Mouse (Mus musculus) small intestine, adult 2 months (tissue): ENCODE data around the gene Eno1.

ENCODE experiments used
- CTCF ChIP-seq: fragments of 200-500 bp; IDR thresholded peaks from 2 replicates; pipeline ENCODE4 v1.5.1; 2012; ENCODE audit warnings: low read depth, mild to moderate bottlenecking, control low read depth, inconsistent platforms, low read length, moderate library complexity, mixed read lengths; ENCODE audit not compliant: insufficient replicate concordance, insufficient read length; ENCODE audit errors: extremely low read depth
- POLR2A ChIP-seq: fragments of 200-500 bp; IDR thresholded peaks from 2 replicates; pipeline ENCODE4 v1.6.1; 2012; ENCODE audit warnings: low read depth, mild to moderate bottlenecking, control low read depth, inconsistent platforms, low read length, moderate library complexity

- no peak for TF ChIP-seq CTCF
- TF ChIP-seq POLR2A: no peak
These were observed 36.2 kb downstream of the Eno1 start for GRCm38 (mm10) chr4:150272725-150273124.
